1 mouse cellular context compared by ENCODE assay signal in the genomic region with DNA sequence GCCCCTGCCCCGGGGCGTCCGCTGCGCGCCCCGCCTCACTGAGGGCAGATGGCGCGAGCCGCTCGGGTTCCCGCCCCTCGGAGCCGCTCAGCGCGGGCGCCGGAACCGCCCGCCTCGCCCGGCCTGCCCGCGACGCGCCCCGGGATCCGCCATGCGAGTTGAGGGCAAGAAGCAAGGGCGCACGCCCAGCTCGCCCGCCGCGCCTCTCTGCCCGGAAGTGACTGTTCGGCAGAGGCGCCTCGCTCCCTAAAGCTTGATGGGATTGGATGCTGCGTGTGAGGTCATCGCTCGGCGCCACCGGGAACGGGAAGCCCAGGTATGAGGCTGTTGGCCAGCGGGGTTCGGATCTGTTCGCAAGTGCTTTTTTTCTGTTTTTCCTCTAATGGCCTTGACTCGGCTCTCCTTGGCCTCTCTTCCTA.
TF ChIP-seq lines count a peak whose summit lies in the region.

Fbxo45 (minus strand) TSS at position 207 of the 419 bp plus-strand sequence.
Wdr53 (plus strand) TSS at position 276 of the 419 bp plus-strand sequence.

TF ChIP-seq in CH12.LX, 34 proteins besides CTCF, POLR2A, EP300 and RAD21 (continued from another document):
- TF ChIP-seq CHD2 (IDR thresholded peaks at IDR 0.05; ENCODE audit: low read length) (no peak; the same call in 1 of the 2 replicates), KAT2A (IDR thresholded peaks at IDR 0.05; ENCODE audit: insufficient replicate concordance, low read length) (peak; percentile 95), ZMIZ1 (IDR thresholded peaks at IDR 0.05; ENCODE audit: low read depth, low read length) (peak; percentile 90), ZNF384 (IDR thresholded peaks at IDR 0.05; ENCODE audit: low read depth, low read length) (peak; percentile 52), USF2 (conservative IDR thresholded peaks at IDR 0.05; ENCODE audit: low read depth, low read length) (no peak), TCF12 (IDR thresholded peaks at IDR 0.05; ENCODE audit: low read depth, low read length) (peak; percentile 96), JUN (IDR thresholded peaks at IDR 0.05; ENCODE audit: insufficient read depth, low read depth, low read length) (no peak), E2F4 (IDR thresholded peaks at IDR 0.05; ENCODE audit: insufficient replicate concordance, low read depth, low read length) (peak; percentile 73; the same call in 1 of the 2 replicates), MAX (IDR thresholded peaks at IDR 0.05; ENCODE audit: low read length) (peak; percentile 64), PAX5 (IDR thresholded peaks at IDR 0.05; ENCODE audit: low read length) (no peak), IRF4 (IDR thresholded peaks at IDR 0.05; ENCODE audit: low read depth, low read length) (peak; percentile 84), SIN3A (IDR thresholded peaks at IDR 0.05; ENCODE audit: low read length) (peak; percentile 98), BHLHE40 (IDR thresholded peaks at IDR 0.05; ENCODE audit: low read depth, low read length) (peak; percentile 62), NELFE (IDR thresholded peaks at IDR 0.05; ENCODE audit: low read depth, low read length) (peak; percentile 95), NRF1 (IDR thresholded peaks at IDR 0.05; ENCODE audit: low read depth, low read length) (peak; percentile 84)
